Mouse (Mus musculus) brain, embryonic 14.5 days (tissue): Measurements from ENCODE around the gene Camk2d.

Experiments
- CTCF ChIP-seq: fragments of 200-500 bp; IDR thresholded peaks from 2 replicates; pipeline ENCODE4 v1.5.1; 2012; ENCODE audit warnings: inconsistent platforms, mild to moderate bottlenecking, moderate library complexity, borderline replicate concordance; ENCODE audit not compliant: insufficient read depth, insufficient read length; ENCODE audit errors: extremely low read depth
- POLR2A ChIP-seq: fragments of 200-500 bp; IDR thresholded peaks from 2 replicates; pipeline ENCODE4 v1.6.1; 2012; ENCODE audit warnings: mild to moderate bottlenecking, inconsistent platforms, borderline replicate concordance; ENCODE audit not compliant: poor library complexity, insufficient read depth, insufficient read length, severe bottlenecking; ENCODE audit errors: extremely low read depth

DNA sequence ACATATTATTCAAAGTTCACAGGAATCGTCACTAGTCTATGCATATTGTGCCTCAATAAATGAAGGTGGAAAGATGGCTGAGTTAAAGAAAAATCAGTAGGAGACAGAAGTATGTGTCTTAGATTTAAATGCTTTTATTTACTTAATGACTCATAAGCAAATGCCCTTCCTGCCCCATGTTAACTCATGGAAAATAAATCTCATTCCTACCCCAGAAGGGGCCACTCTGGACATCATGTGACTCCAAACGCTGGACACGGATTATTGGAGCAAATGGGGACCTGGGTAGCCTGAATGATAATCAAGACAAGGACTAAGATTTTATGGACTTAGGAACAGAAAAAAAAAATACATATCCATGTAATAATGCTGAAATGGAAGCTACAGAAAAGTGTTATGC, 151.5 kb downstream of the Camk2d start:
- no peak for TF ChIP-seq POLR2A
- TF ChIP-seq CTCF: no peak
